Mouse (Mus musculus) mature B cell (primary cell): Measurements from ENCODE around the gene Pi4k2a.
"Not testable (repeated sequence)": the region's sequence is repeated elsewhere in the genome, so short reads cannot be mapped to it uniquely, and the experiment has no call there.

Experiments used
- in situ Hi-C: fragments of 300-500 bp; cut with MboI; formaldehyde crosslinking; loops from 2 replicates; pipeline ENCODE4 v1.14.3; 2019

Gene Pi4k2a

DNA sequence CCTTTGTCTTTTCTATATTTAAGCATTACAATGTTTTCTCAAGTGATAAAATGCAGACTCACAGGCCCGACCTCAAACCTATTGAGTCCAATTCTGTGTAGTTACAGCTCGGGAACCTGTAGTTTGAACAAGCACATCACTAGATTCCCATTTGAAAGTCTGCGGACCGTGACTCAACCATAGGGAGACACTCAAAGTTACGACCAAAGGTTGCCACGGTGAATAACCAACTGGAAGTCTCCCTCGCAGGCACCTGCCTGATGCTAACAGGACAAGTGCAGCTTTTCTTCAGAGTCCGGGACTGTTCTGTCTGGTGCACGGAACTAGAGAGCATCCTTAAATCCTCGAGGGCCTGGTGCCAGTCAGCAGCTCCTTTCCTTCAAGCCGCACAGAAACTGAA is 9.8 kb upstream of the Pi4k2a start:
- in situ Hi-C loops, result no loop called here

GRCm38 (mm10) chr19:42081613-42082012 is 8.7 kb upstream of the Pi4k2a start:
- in situ Hi-C loops, result not testable (repeated sequence)

GRCm38 (mm10) chr19:42085690-42086089 is 4.6 kb upstream of the Pi4k2a start:
- in situ Hi-C loops, result no loop called here

DNA sequence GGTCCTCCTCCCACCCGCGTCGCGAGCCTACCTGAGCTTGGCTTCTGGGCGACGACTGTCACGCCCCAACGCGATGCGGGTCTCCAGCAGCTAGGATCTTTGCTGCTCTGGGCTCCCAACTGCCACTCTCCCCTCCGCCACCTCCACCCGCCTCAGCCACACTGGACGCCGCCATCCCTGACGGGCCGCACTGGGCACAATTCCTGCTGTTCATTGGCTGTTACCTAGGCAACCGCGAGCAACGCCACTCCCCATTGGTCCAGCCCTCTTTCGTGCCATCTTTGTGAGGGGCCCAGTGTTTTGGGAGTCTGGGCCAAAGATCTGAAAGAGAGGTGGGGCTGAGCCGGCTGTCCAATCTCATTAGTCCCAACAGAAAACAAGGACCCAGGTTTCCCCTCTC is 4.1 kb upstream of the Pi4k2a start, which contains the start of gene Morn4:
Gene Morn4, minus strand, starts transcription at position 192 of the 400 bp plus-strand sequence.
- in situ Hi-C loops, result no loop called here

GRCm38 (mm10) chr19:42089103-42089747 is 1.0 kb upstream of the Pi4k2a start:
- in situ Hi-C loops, result no loop called here

- in situ Hi-C loops, result no loop called here
Observed at GRCm38 (mm10) chr19:42090637-42091141, 419 bp downstream of the Pi4k2a start.

DNA sequence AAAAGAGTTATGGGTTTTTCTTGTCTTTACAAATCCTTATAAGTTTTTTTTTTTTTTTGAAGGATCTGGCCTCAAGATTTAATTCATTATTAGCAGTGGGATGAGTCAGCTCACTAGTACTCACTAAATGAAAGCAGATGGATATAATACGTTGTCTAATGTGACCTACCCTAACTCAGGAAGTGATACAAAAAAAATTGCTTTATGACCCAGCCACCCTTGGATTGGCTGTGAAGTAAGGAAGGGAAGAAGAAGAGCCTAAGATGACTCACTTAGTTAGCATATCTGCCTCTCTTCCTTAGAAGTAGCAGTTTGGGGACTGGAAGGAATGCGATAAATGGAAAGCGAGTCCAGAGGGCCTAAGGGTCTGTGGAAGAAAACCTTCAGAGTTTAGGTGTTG is 9.1 kb downstream of the Pi4k2a start:
- in situ Hi-C loops, result no loop called here

- in situ Hi-C loops, result no loop called here
Observed at GRCm38 (mm10) chr19:42104681-42105080, 14.4 kb downstream of the Pi4k2a start.

DNA sequence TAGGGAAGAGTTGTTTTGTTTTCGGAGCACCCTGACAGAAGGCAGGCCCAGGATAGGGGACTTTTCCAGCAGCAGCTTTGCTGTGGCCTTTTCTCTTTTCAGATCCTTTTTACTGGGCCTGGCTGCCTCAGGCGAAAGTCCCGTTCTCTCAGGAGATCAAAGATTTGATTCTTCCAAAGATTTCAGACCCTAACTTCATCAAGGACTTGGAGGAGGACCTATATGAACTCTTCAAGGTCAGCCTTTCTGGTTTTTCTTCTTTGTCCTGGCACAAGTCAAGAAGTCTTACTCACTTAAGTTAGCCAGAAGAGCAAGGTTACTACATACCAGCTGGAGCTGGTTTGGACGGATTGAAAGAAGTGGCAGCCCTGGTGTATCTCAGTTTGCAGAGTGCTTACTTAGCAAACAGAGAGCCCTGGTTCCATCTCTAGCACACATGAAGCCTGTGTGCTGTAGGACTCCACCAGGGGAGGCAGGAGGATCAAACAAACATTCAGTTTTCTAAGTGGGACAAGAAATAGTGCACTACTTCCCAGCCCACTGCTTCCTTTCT is 25.6 kb downstream of the Pi4k2a start:
- in situ Hi-C loops, result no loop called here

GRCm38 (mm10) chr19:42118142-42118541 is 27.9 kb downstream of the Pi4k2a start:
- in situ Hi-C loops, result no loop called here

DNA sequence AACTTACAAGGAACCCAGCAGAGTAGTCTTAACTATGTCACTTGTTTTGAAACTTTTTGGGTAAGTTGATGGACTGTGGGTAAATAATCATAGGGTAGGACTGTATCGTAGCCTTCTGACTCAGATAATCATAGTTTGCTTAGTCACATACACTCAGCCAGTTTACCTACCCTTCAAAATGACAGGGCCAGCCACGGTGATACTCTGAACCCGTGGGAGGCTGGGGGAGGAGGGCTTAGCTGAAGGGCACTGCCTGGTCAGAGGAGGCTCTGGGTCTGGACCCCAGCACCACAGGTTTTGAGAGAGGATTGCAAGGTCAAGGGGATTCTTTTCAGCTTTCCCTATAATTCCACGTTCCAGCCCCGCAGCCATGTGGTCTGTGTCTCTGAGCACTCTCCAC is 28.3 kb downstream of the Pi4k2a start:
- in situ Hi-C loops, result no loop called here

DNA sequence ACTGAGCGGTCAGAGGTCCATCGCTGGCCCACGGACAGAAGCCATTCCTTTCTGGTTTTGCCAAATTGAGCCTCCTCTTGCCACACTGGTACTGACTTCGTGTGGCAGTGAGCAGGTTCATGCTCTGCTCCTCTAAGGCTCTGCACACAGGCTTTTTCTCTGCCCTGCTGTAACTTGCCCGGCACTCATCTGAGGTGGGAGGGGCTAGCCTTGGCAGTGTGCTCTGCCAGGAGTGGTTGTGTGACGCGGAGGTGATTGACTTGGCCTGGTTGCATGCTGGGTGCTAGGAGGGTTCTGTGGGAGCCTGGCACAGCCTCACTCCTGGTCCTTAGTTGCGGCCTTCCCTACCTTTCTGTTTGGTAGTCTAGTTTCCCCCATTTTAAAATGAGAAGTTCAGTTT is 30.2 kb downstream of the Pi4k2a start:
- in situ Hi-C loops, result no loop called here

DNA sequence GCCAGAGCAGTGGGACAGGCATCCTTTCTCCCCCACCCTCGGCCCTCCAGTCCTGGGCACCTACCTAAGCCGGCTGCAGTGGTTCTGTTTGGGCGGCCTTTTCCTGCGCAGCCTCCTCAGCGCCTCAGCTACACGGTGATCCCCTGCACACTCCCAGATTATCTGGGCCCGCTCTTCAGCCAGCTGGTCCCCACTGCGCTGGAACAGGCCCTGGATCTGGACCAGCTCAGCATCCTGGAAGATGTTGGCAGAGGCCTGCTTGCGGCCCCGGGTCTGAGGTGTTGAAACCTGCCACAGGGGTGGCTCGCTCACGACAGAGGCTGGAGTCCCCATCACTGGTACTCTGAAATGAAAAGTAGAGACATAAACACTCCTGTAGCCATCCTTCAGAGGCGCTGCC is 34.4 kb downstream of the Pi4k2a start:
- in situ Hi-C loops, result no loop called here

DNA sequence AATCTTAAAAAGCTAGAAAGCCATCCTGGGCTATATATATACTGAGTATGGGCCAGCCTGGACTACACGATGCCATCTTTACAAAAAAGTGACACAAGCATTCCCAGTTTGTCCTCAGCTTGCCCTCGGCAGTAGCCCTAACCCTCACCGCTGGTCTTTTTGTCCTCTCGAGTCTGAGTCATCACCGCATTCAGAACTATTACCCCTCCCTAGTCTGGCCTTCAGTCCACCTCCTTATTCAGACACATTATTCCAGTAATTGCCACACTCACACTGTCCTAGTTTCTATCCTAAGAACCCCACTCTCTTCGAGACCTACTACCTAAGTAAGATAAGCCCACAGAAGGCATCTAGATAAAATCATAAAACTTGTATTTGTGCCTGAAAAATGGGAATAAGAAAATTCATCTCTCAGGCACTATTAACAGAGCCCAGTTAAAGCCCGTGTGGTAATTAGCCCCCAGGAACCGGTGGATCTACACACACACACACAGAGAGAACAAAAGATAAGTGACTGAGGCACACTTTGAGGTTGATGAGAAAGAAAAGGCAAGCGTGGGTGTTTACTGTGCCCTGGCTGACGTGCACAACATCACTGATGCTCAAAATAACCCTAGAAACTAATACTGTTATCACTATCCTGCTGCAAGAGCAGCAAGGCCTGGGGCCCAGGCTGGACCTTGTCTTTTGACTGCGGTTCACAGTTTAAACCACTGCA is 35.4 kb downstream of the Pi4k2a start:
- in situ Hi-C loops, result no loop called here

GRCm38 (mm10) chr19:42126219-42126605 is 35.9 kb downstream of the Pi4k2a start:
- in situ Hi-C loops, result no loop called here

GRCm38 (mm10) chr19:42127024-42127423 is 36.8 kb downstream of the Pi4k2a start:
- in situ Hi-C loops, result no loop called here

DNA sequence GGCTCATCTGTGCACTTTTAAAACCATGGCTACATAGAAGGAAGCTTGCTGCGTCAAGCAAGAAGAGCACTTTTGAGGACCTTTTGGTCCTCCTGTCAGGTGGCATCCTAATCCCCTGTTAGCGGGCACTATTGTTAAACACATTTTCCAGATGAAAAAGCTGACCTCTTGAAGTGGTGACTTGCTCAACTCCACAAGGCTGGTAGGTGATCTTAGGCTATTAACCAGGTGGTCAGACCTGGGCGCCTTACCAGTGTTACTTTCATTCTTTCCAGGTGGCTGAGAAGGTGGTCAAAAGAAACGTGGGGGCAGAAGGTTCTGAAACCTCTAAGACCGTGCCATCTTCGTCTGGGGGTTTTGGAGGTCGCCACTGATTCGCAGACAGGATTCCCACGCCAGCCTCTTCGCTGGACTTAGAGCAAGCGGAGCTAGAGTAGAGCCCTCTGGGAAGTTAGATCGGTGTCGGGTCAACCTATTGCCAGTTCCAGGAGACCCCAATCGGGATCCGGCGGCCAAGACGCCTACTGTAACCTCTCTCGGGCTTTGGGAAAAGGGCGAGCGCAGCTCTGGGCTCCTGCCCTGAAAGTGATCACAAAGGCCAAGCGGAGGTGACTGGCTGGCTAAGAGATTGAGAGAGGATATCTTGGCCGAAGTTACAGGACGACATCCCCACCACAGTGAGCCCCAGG is 37.9 kb downstream of the Pi4k2a start:
- in situ Hi-C loops, result no loop called here

- in situ Hi-C loops, result no loop called here
Observed at GRCm38 (mm10) chr19:42128787-42129508, 38.7 kb downstream of the Pi4k2a start, which contains the start of gene Avpi1. Gene Avpi1, minus strand, starts transcription at chr19:42129059.

DNA sequence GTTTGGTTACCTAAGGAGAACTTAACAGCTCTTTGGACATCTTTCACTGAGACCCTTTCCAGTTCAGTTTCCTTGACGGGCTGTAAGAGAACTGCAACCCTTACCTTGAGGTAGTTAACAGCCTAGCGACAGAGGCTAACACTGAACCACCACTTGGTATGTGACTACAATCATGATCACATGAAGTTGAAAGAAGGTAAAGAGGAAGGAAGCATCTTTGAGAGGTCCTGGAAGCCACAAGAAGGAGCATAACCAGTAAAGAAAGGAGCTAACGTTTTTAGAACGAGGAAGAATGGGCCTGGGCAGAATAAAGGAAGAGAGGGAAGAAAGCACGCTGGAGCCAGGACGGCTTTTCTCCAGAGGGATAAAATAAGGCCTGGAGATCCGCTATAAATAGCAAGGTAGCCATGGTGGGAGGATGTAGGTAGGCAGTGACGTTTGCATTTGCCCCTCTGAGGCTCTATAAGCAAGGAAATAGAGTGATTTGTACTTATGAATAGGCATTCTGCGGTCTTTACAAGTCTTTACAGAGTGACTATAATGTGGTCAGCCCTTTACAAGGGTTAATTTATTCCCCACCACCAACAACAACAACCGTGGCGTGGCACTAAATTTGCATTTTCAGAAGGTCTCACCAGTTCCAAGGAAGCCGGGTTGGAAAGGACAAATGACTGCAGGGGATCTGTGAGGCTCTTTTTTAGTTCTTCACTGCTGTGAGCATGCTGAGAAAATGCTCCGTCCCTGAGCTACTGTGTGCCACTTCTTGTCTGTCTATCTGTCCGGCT is 39.4 kb downstream of the Pi4k2a start:
- in situ Hi-C loops, result no loop called here

GRCm38 (mm10) chr19:42130294-42130606 is 40.0 kb downstream of the Pi4k2a start:
- in situ Hi-C loops, result no loop called here

DNA sequence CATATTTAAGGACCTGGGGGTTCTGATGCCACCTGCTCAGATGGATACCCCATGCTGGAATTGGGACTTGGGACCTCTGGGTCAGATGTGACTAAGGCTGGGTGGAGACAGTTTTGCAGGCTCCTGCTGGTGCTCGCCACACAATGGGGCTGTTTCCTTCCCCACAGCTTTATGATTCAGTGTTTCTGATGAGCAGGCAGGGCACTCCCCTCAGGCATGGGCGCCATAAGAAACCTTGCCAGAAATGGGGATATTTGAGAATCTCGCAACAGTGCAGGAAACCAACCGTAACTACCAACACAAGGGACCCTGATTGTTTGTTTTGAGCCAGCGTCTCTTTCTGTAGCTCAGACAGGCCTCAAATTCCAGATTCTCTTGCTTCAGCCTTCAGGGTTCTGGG is 40.8 kb downstream of the Pi4k2a start:
- in situ Hi-C loops, result no loop called here
